Comparison of ENCODE assay signal across 15 mouse cellular contexts in genomic region chr9:121435332-121435956, GRCm38 (mm10).
DNase-seq lines count a peak whose midpoint lies in the region; ATAC-seq lines count a peak whose summit lies in the region.
"Had no signal": no experiment of that assay in that cellular context is flagged by ENCODE, and none has a peak within 500 bp of the region (broad histone marks: within the 10 kb centered on the region; RNA-seq: fewer than 3 reads in every experiment).

No protein-coding gene starts in this region.

- 32% methylated on average over 3 of the region's 3 CpGs for WGBS in heart, embryonic 13.5 days
- WGBS in stomach, embryonic 15.5 days = 56% methylated on average over 3 of the region's 3 CpGs

- H3K27ac ChIP-seq in heart, embryonic 13.5 days (replicated peaks) = peak overlapping the region; percentile 75
- peak overlapping the region; percentile 67 for H3K27ac ChIP-seq in stomach, embryonic 15.5 days
- H3K27ac ChIP-seq: midbrain, embryonic 10.5 days had no signal

- H3K9ac ChIP-seq in heart, embryonic 13.5 days = peak overlapping the region; percentile 41; the same call in 1 of the 2 replicates
- no peak overlapping the region for H3K9ac ChIP-seq in stomach, embryonic 15.5 days

- peaks cover 11% of the 10 kb centered on the region for H3K36me3 ChIP-seq in heart, embryonic 13.5 days
- H3K36me3 ChIP-seq in stomach, embryonic 15.5 days = no peaks in the 10 kb centered on the region

- H3K4me2 ChIP-seq in heart, embryonic 13.5 days = no peak overlapping the region
- no peak overlapping the region for H3K4me2 ChIP-seq in stomach, embryonic 15.5 days

- intact Hi-C loops in heart, postnatal 10 days (cut with DNase I) = loop anchor here (5.0 kb wide), 1 partner anchor 43 kb away; no protein-coding TSS in a partner anchor

- H3K9me3 ChIP-seq in heart, embryonic 13.5 days = no peaks in the 10 kb centered on the region
- no peaks in the 10 kb centered on the region for H3K9me3 ChIP-seq in stomach, embryonic 15.5 days
- H3K9me3 ChIP-seq: G1E; midbrain, embryonic 10.5 days had no signal

- no peak for ATAC-seq in heart, embryonic 13.5 days (ENCODE audit: extremely low read depth, insufficient number of reproducible peaks, low FRiP score, low TSS enrichment)
- ATAC-seq in stomach, embryonic 15.5 days (ENCODE audit: insufficient read depth, low FRiP score, low read depth) = no peak
- ATAC-seq: inflammation-experienced regulatory T-cells, adult 6 months had no signal

- H3K4me3 ChIP-seq in heart, embryonic 13.5 days = no peak overlapping the region
- H3K4me3 ChIP-seq in stomach, embryonic 15.5 days (replicated peaks) = no peak overlapping the region
- H3K4me3 ChIP-seq: midbrain, embryonic 10.5 days had no signal

- peaks cover 47% of the 10 kb centered on the region for H3K4me1 ChIP-seq in heart, embryonic 13.5 days
- peaks cover 3% of the 10 kb centered on the region; the same call in 1 of the 2 replicates for H3K4me1 ChIP-seq in stomach, embryonic 15.5 days

- no peaks in the 10 kb centered on the region for H3K27me3 ChIP-seq in heart, embryonic 13.5 days (replicated peaks)
- H3K27me3 ChIP-seq in stomach, embryonic 15.5 days (replicated peaks) = no peaks in the 10 kb centered on the region

- DNase-seq in adrenal gland, adult (ENCODE audit: inconsistent age in 2 of 2, low spot score in 1 of 2) = peak; percentile 30 to 67
- no peak for DNase-seq in adrenal gland, postnatal 10 days
- DNase-seq in heart, postnatal 10 days = no peak
- peak; percentile 73 for DNase-seq in right cerebral cortex, adult 18-20 months
- DNase-seq in right cerebral cortex, postnatal 14 days = no peak
- no peak for DNase-seq in ovary, postnatal 10 days (ENCODE audit: low spot score)
- DNase-seq: adrenal gland, postnatal 14 days; embryo, embryonic 11 days; right cerebral cortex, postnatal 4 days; thymus, postnatal 25 days had no signal

Comparison
In these comparisons a context has a peak if more than half of its experiments do, and no peak if none do; other contexts are left out.
1. DNase-seq: peak in adrenal gland, adult (2 of 2) and right cerebral cortex, adult 18-20 months (single experiment); none in adrenal gland, postnatal 10 days (single experiment), heart, postnatal 10 days (0 of 2), right cerebral cortex, postnatal 14 days (single experiment) and ovary, postnatal 10 days (single experiment).